ENCODE assay signal across 20 mouse cellular contexts in genomic region chr16:32468488-32468887, GRCm38 (mm10). TPM values are rescaled to one million over a fixed set of nuclear protein-coding genes. Genes with fewer than 3 reads are reported as not detected.
"Had no signal": no experiment of that assay in that cellular context is flagged by ENCODE, and none has a peak within 500 bp of the region (broad histone marks: within the 10 kb centered on the region; RNA-seq: fewer than 3 reads in every experiment).

No protein-coding gene starts in this region.

- H3K9me3 ChIP-seq: limb, embryonic 12.5 days; liver, embryonic 13.5 days; lung, embryonic 15.5 days; midbrain, embryonic 10.5 days had no signal

- DNase-seq: kidney, adult 18-20 months; kidney, postnatal 10 days; kidney, postnatal 4 days; liver; liver, embryonic 13.5 days; liver, postnatal 0 days; lung, postnatal 14 days; midbrain, embryonic 14.5 days; right cerebral cortex, adult 18-20 months; right cerebral cortex, postnatal 25 days; thymus, postnatal 4 days had no signal

- H3K9ac ChIP-seq: limb, embryonic 12.5 days; liver, embryonic 13.5 days; liver, postnatal 0 days; lung, embryonic 15.5 days had no signal

- H3K27me3 ChIP-seq: limb, embryonic 12.5 days; liver, embryonic 13.5 days; lung, embryonic 15.5 days had no signal

- ATAC-seq: liver, postnatal 0 days had no signal

- H3K4me1 ChIP-seq: limb, embryonic 12.5 days; lung, embryonic 15.5 days had no signal

- H3K27ac ChIP-seq: limb, embryonic 12.5 days; liver, embryonic 13.5 days; lung, embryonic 15.5 days; macrophage; midbrain, embryonic 10.5 days had no signal

- H3K4me3 ChIP-seq: limb, embryonic 12.5 days; liver, embryonic 13.5 days; lung, embryonic 15.5 days; midbrain, embryonic 10.5 days had no signal

- H3K4me2 ChIP-seq: limb, embryonic 12.5 days; liver, embryonic 13.5 days; lung, embryonic 15.5 days had no signal

RNA-seq across cellular contexts. Expression of gene Slc51a, which starts 19.2 kb away (rescaled TPM):
- total RNA-seq: layer of hippocampus, postnatal 10 days; left cerebral cortex, postnatal 36 days had no signal
- polyA plus RNA-seq: midbrain, embryonic 14.5 days had no signal

RNA-seq across cellular contexts. Expression of gene Zdhhc19, which starts 27.6 kb away (rescaled TPM):
- total RNA-seq: layer of hippocampus, postnatal 10 days; left cerebral cortex, postnatal 36 days had no signal
- polyA plus RNA-seq: kidney, embryonic 14.5 days; limb, embryonic 12.5 days; liver, embryonic 13.5 days; liver, postnatal 0 days; lung, embryonic 15.5 days; macrophage; midbrain, embryonic 10.5 days; midbrain, embryonic 14.5 days; neural tube, embryonic 14.5 days; thymus, postnatal 0 days had no signal
